14 mouse cellular contexts compared by ENCODE assay signal in genomic region chr11:94526171-94526879, GRCm38 (mm10). TPM values are rescaled to one million over a fixed set of nuclear protein-coding genes. Genes with fewer than 3 reads are reported as not detected.
DNase-seq lines count a peak whose midpoint lies in the region; ATAC-seq lines count a peak whose summit lies in the region.
"Had no signal": no experiment of that assay in that cellular context is flagged by ENCODE, and none has a peak within 500 bp of the region (broad histone marks: within the 10 kb centered on the region; RNA-seq: fewer than 3 reads in every experiment).

No protein-coding gene starts in this region.

- H3K4me3 ChIP-seq in hindbrain, embryonic 10.5 days, result no peak overlapping the region
- H3K4me3 ChIP-seq in hindbrain, embryonic 13.5 days, result no peak overlapping the region
- H3K4me3 ChIP-seq in limb, embryonic 12.5 days (replicated peaks), result no peak overlapping the region
- H3K4me3 ChIP-seq: heart, embryonic 15.5 days had no signal

- H3K4me1 ChIP-seq in hindbrain, embryonic 10.5 days (replicated peaks), result peaks cover 25% of the 10 kb centered on the region
- peaks cover 13% of the 10 kb centered on the region; the same call in 1 of the 2 replicates for H3K4me1 ChIP-seq in hindbrain, embryonic 13.5 days (replicated peaks)
- H3K4me1 ChIP-seq in limb, embryonic 12.5 days (replicated peaks), result peaks cover 27% of the 10 kb centered on the region

- 40% methylated on average over 9 of the region's 9 CpGs for WGBS in hindbrain, embryonic 10.5 days
- 37% methylated on average over 9 of the region's 9 CpGs for WGBS in hindbrain, embryonic 13.5 days
- WGBS in limb, embryonic 12.5 days, result 19% methylated on average over 9 of the region's 9 CpGs

- no peak for ATAC-seq in hindbrain, embryonic 13.5 days (ENCODE audit: low FRiP score)
- peak; percentile 39; the same call in 1 of the 2 replicates for ATAC-seq in limb, embryonic 12.5 days (ENCODE audit: insufficient number of reproducible peaks, insufficient read depth, low FRiP score, low TSS enrichment, low read depth)
- ATAC-seq: forebrain, postnatal 0 days had no signal

- H3K27me3 ChIP-seq in hindbrain, embryonic 10.5 days (ENCODE audit: insufficient read depth, poor library complexity, severe bottlenecking), result peaks cover 15% of the 10 kb centered on the region
- H3K27me3 ChIP-seq in hindbrain, embryonic 13.5 days, result no peaks in the 10 kb centered on the region
- H3K27me3 ChIP-seq in limb, embryonic 12.5 days, result no peaks in the 10 kb centered on the region
- H3K27me3 ChIP-seq: heart, embryonic 15.5 days had no signal

- H3K27ac ChIP-seq in hindbrain, embryonic 10.5 days, result peak overlapping the region; percentile 53; the same call in 1 of the 2 replicates
- H3K27ac ChIP-seq in hindbrain, embryonic 13.5 days, result no peak overlapping the region
- peak overlapping the region; percentile 45 for H3K27ac ChIP-seq in limb, embryonic 12.5 days
- H3K27ac ChIP-seq: heart, embryonic 15.5 days; macrophage had no signal

- H3K9me3 ChIP-seq in hindbrain, embryonic 10.5 days, result no peaks in the 10 kb centered on the region
- H3K9me3 ChIP-seq in hindbrain, embryonic 13.5 days, result no peaks in the 10 kb centered on the region
- H3K9me3 ChIP-seq in limb, embryonic 12.5 days, result no peaks in the 10 kb centered on the region
- H3K9me3 ChIP-seq: heart, embryonic 15.5 days had no signal

- peak; percentile 55 for DNase-seq in hindbrain, embryonic 10.5 days (ENCODE audit: low spot score)
- peak; percentile 34 for DNase-seq in 416B (ENCODE audit: low read depth)
- DNase-seq in embryo, embryonic 11 days, result peak; percentile 63
- DNase-seq in layer of hippocampus, postnatal 36 days, result no peak
- DNase-seq in frontal cortex, postnatal 36 days (ENCODE audit: low spot score in 2 of 2), result no peak
- DNase-seq in urinary bladder, postnatal 4 days (ENCODE audit: low spot score in 2 of 2), result no peak
- DNase-seq: adrenal gland, postnatal 10 days; cerebellum, postnatal 14 days; forebrain, postnatal 0 days had no signal

- no peak overlapping the region for H3K4me2 ChIP-seq in hindbrain, embryonic 13.5 days
- H3K4me2 ChIP-seq in limb, embryonic 12.5 days, result no peak overlapping the region
- H3K4me2 ChIP-seq: heart, embryonic 15.5 days had no signal

- H3K9ac ChIP-seq in hindbrain, embryonic 13.5 days, result no peak overlapping the region
- no peak overlapping the region for H3K9ac ChIP-seq in limb, embryonic 12.5 days (replicated peaks)
- H3K9ac ChIP-seq: forebrain, postnatal 0 days; heart, embryonic 15.5 days had no signal

- no peaks in the 10 kb centered on the region for H3K36me3 ChIP-seq in hindbrain, embryonic 10.5 days
- H3K36me3 ChIP-seq in hindbrain, embryonic 13.5 days, result no peaks in the 10 kb centered on the region
- H3K36me3 ChIP-seq in limb, embryonic 12.5 days, result no peaks in the 10 kb centered on the region
- H3K36me3 ChIP-seq: heart, embryonic 15.5 days had no signal

RNA-seq across cellular contexts. Expression of gene Mycbpap, which starts 4.8 kb away (rescaled TPM):
- polyA plus RNA-seq in hindbrain, embryonic 10.5 days (2016; fragmentation: Nextera tagmentation; extraction: Ambion mirVana), result 3.9 and 4.6 TPM in 2 replicates
- 3.2 and 3.8 TPM in 2 replicates for polyA plus RNA-seq in hindbrain, embryonic 13.5 days (2015; fragmentation: Nextera tagmentation; extraction: Ambion mirVana)
- polyA plus RNA-seq in limb, embryonic 12.5 days (2016; fragmentation: Nextera tagmentation; extraction: Ambion mirVana), result 5.1 and 7.0 TPM in 2 replicates
- total RNA-seq in layer of hippocampus, postnatal 36 days (2021), result 1 to 10 TPM; 2.8 to 3.6 TPM

RNA-seq across cellular contexts. Expression of gene Rsad1, which starts 22.7 kb away (rescaled TPM):
- polyA plus RNA-seq in hindbrain, embryonic 10.5 days (2016; fragmentation: Nextera tagmentation; extraction: Ambion mirVana), result 3.6 and 4.3 TPM in 2 replicates
- polyA plus RNA-seq in hindbrain, embryonic 13.5 days (2015; fragmentation: Nextera tagmentation; extraction: Ambion mirVana), result 4.7 and 5.1 TPM in 2 replicates
- 4.1 and 5.7 TPM in 2 replicates for polyA plus RNA-seq in limb, embryonic 12.5 days (2016; fragmentation: Nextera tagmentation; extraction: Ambion mirVana)
- 1 to 10 TPM; 9.0 to 9.8 TPM for total RNA-seq in layer of hippocampus, postnatal 36 days (2021)

RNA-seq across cellular contexts. Expression of gene Epn3, which starts 26.6 kb away (rescaled TPM):
- polyA plus RNA-seq in hindbrain, embryonic 10.5 days (2016; fragmentation: Nextera tagmentation; extraction: Ambion mirVana), result 1.7 and 1.9 TPM in 2 replicates
- 0.44 and 0.90 TPM in 2 replicates for polyA plus RNA-seq in hindbrain, embryonic 13.5 days (2015; fragmentation: Nextera tagmentation; extraction: Ambion mirVana)
- 2.8 and 4.1 TPM in 2 replicates for polyA plus RNA-seq in limb, embryonic 12.5 days (2016; fragmentation: Nextera tagmentation; extraction: Ambion mirVana)
- 1 to 10 TPM; 1.4 to 1.8 TPM for total RNA-seq in layer of hippocampus, postnatal 36 days (2021)
- polyA plus RNA-seq: macrophage had no signal

RNA-seq across cellular contexts. Expression of gene Chad, which starts 38.5 kb away (rescaled TPM):
- 0.19 and 0.29 TPM in 2 replicates for polyA plus RNA-seq in hindbrain, embryonic 10.5 days (2016; fragmentation: Nextera tagmentation; extraction: Ambion mirVana)
- polyA plus RNA-seq in hindbrain, embryonic 13.5 days (2015; fragmentation: Nextera tagmentation; extraction: Ambion mirVana), result 0.32 and 0.38 TPM in 2 replicates
- 3.6 and 5.3 TPM in 2 replicates for polyA plus RNA-seq in limb, embryonic 12.5 days (2016; fragmentation: Nextera tagmentation; extraction: Ambion mirVana)
- under 1 TPM; 0.27 to 0.53 TPM for total RNA-seq in layer of hippocampus, postnatal 36 days (2021)
- total RNA-seq: forebrain, postnatal 0 days; left cerebral cortex, adult 18-20 months had no signal
- polyA plus RNA-seq: macrophage had no signal

RNA-seq across cellular contexts. Expression of gene Spata20, which starts 40.3 kb away (rescaled TPM):
- polyA plus RNA-seq in hindbrain, embryonic 10.5 days (2016; fragmentation: Nextera tagmentation; extraction: Ambion mirVana), result 0.05 TPM in 1 of 2 replicates, not detected in the other
- 0.17 and 0.56 TPM in 2 replicates for polyA plus RNA-seq in hindbrain, embryonic 13.5 days (2015; fragmentation: Nextera tagmentation; extraction: Ambion mirVana)
- 0.20 and 0.40 TPM in 2 replicates for polyA plus RNA-seq in limb, embryonic 12.5 days (2016; fragmentation: Nextera tagmentation; extraction: Ambion mirVana)
- under 1 TPM in 1 of 2 experiments, not detected in 1; 0.45 TPM for total RNA-seq in layer of hippocampus, postnatal 36 days (2021)
- total RNA-seq: adrenal gland, postnatal 10 days; left cerebral cortex, adult 18-20 months had no signal
- polyA plus RNA-seq: macrophage had no signal

Comparison
In these comparisons a context has a peak if more than half of its experiments do, and no peak if none do; other contexts are left out.
1. DNase-seq: peak in hindbrain, embryonic 10.5 days (single experiment), 416B (single experiment) and embryo, embryonic 11 days (single experiment); none in layer of hippocampus, postnatal 36 days (0 of 2), frontal cortex, postnatal 36 days (0 of 2) and urinary bladder, postnatal 4 days (0 of 2).